Mouse (Mus musculus): ENCODE measurements around the gene Cytl1.
A peak's percentile ranks its signal among the peaks of the same experiment; 100 is the strongest.

Cytl1 gene

GRCm38 (mm10) chr5:37735224-37735623 is at the start of gene Cytl1:
Cytl1 (plus strand) TSS chr5:37735519.
- no peak for ATAC-seq (ENCODE audit: low TSS enrichment)

- no peak for ATAC-seq (ENCODE audit: low TSS enrichment)
These were observed 42.6 kb upstream of the Cytl1 start for GRCm38 (mm10) chr5:37692759-37693158.

GRCm38 (mm10) chr5:37695773-37696172 is 39.5 kb upstream of the Cytl1 start:
- ATAC-seq (ENCODE audit: low TSS enrichment), result no peak

- ATAC-seq (ENCODE audit: low TSS enrichment), result peak; percentile 83
These were observed 38.0 kb upstream of the Cytl1 start for GRCm38 (mm10) chr5:37697286-37697685.

- no peak for ATAC-seq (ENCODE audit: low TSS enrichment)
These were observed 35.6 kb upstream of the Cytl1 start for GRCm38 (mm10) chr5:37699757-37700156.

- ATAC-seq (ENCODE audit: low TSS enrichment), result no peak
These were observed 30.4 kb upstream of the Cytl1 start for GRCm38 (mm10) chr5:37704962-37705361.

- ATAC-seq (ENCODE audit: low TSS enrichment), result no peak
These were observed 27.2 kb upstream of the Cytl1 start for GRCm38 (mm10) chr5:37708124-37708523.

GRCm38 (mm10) chr5:37709257-37709904 is 25.9 kb upstream of the Cytl1 start:
- ATAC-seq (ENCODE audit: low TSS enrichment), result no peak

- peak; percentile 35 for ATAC-seq (ENCODE audit: low TSS enrichment)
These were observed 18.6 kb upstream of the Cytl1 start, which contains the start of gene Stk32b for GRCm38 (mm10) chr5:37716505-37717372. Stk32b (minus strand) TSS chr5:37717171.

GRCm38 (mm10) chr5:37717384-37717963 is 17.8 kb upstream of the Cytl1 start:
- peak; percentile 64 for ATAC-seq (ENCODE audit: low TSS enrichment)

- ATAC-seq (ENCODE audit: low TSS enrichment), result peak; percentile 48
These were observed 14.6 kb upstream of the Cytl1 start for GRCm38 (mm10) chr5:37720670-37721069.

GRCm38 (mm10) chr5:37725220-37725886 is 10.0 kb upstream of the Cytl1 start:
- ATAC-seq (ENCODE audit: low TSS enrichment), result no peak

- ATAC-seq (ENCODE audit: low TSS enrichment), result no peak
These were observed 4.5 kb upstream of the Cytl1 start for GRCm38 (mm10) chr5:37730781-37731180.

- no peak for ATAC-seq (ENCODE audit: low TSS enrichment)
These were observed 894 bp downstream of the Cytl1 start for GRCm38 (mm10) chr5:37736213-37736612.

GRCm38 (mm10) chr5:37743889-37744707 is 8.8 kb downstream of the Cytl1 start:
- no peak for ATAC-seq (ENCODE audit: low TSS enrichment)

- ATAC-seq (ENCODE audit: low TSS enrichment), result peak; percentile 98
These were observed 17.0 kb downstream of the Cytl1 start for GRCm38 (mm10) chr5:37752027-37752967.

- no peak for ATAC-seq (ENCODE audit: low TSS enrichment)
These were observed 18.0 kb downstream of the Cytl1 start for GRCm38 (mm10) chr5:37753366-37753765.

GRCm38 (mm10) chr5:37762046-37762445 is 26.7 kb downstream of the Cytl1 start:
- ATAC-seq (ENCODE audit: low TSS enrichment), result no peak

GRCm38 (mm10) chr5:37765851-37766250 is 30.5 kb downstream of the Cytl1 start:
- ATAC-seq (ENCODE audit: low TSS enrichment), result no peak

- ATAC-seq (ENCODE audit: low TSS enrichment), result no peak
These were observed 31.9 kb downstream of the Cytl1 start for GRCm38 (mm10) chr5:37767231-37767630.
